Mouse (Mus musculus): Measurements from ENCODE around the gene Phlpp1. TPM values are rescaled to one million over a fixed set of nuclear protein-coding genes. Genes with fewer than 3 reads are reported as not detected.

Phlpp1 gene
- polyA plus RNA-seq (2015; fragmentation: Illumina TruSeq; extraction: RNeasy Lipid Tissue Mini Kit (QIAGEN cat#74804); ENCODE audit: insufficient read depth, low read depth, low replicate concordance): 2.8 TPM

GRCm38 (mm10) chr1:106171241-106172220, at the start of gene Phlpp1:
TSS of gene Phlpp1 (plus strand) at chr1:106171752.

Other genes starting within 250 kb of the Phlpp1 start
- 4.7 TPM for gene Zcchc2, start 181.3 kb upstream of the Phlpp1 start, polyA plus RNA-seq (2015; fragmentation: Illumina TruSeq; extraction: RNeasy Lipid Tissue Mini Kit (QIAGEN cat#74804); ENCODE audit: insufficient read depth, low read depth, low replicate concordance)